10 mouse cellular contexts compared by ENCODE assay signal in the genomic region with DNA sequence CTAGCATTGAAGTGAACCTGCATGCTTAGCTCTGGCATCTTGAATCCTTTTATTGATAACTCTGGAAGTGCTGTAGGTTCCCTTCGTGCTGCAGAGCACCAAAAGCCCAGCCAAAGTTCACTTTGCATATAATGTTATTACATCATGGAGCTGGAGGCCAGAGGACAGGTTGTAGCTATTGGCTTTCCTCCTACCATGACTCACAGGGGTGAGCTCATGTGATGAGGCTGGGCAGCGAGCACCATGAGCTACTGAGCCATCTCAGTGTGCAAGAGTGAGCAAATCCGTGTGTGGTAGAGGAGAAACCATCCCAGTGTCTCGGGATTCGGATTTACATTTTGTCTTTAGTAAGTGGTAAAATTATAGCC. TPM values are rescaled to one million over a fixed set of nuclear protein-coding genes. Genes with fewer than 3 reads are reported as not detected.
DNase-seq lines count a peak whose midpoint lies in the region; ATAC-seq and TF ChIP-seq lines count a peak whose summit lies in the region.
"Had no signal": no experiment of that assay in that cellular context is flagged by ENCODE, and none has a peak within 500 bp of the region (broad histone marks: within the 10 kb centered on the region; RNA-seq: fewer than 3 reads in every experiment).

No protein-coding gene starts in this region.

- H3K4me3 ChIP-seq in layer of hippocampus, adult 2 months: no peak overlapping the region
- no peak overlapping the region for H3K4me3 ChIP-seq in liver, embryonic 15.5 days (replicated peaks)
- H3K4me3 ChIP-seq: lung, embryonic 15.5 days; midbrain, embryonic 15.5 days had no signal

- H3K4me1 ChIP-seq in liver, embryonic 15.5 days (replicated peaks): peaks cover 42% of the 10 kb centered on the region

- peak overlapping the region; percentile 77 for H3K27ac ChIP-seq in layer of hippocampus, adult 2 months
- H3K27ac ChIP-seq in liver, embryonic 15.5 days (replicated peaks): peak overlapping the region; percentile 78
- H3K27ac ChIP-seq: lung, embryonic 15.5 days; midbrain, embryonic 15.5 days had no signal

- no peaks in the 10 kb centered on the region for H3K9me3 ChIP-seq in liver, embryonic 15.5 days (replicated peaks)
- H3K9me3 ChIP-seq: lung, embryonic 15.5 days; midbrain, embryonic 15.5 days had no signal

- no peak overlapping the region for H3K9ac ChIP-seq in liver, embryonic 15.5 days
- H3K9ac ChIP-seq: lung, embryonic 15.5 days; midbrain, embryonic 15.5 days had no signal

- 81% methylated on average over 5 of the region's 5 CpGs for WGBS in liver, embryonic 15.5 days (ENCODE audit: insufficient replicate concordance)

- no peak for TF ChIP-seq CTCF in layer of hippocampus, adult 2 months (conservative IDR thresholded peaks at IDR 0.05)

- H3K4me2 ChIP-seq in liver, embryonic 15.5 days: no peak overlapping the region
- H3K4me2 ChIP-seq: lung, embryonic 15.5 days; midbrain, embryonic 15.5 days had no signal

- H3K36me3 ChIP-seq in liver, embryonic 15.5 days (replicated peaks): peaks cover 49% of the 10 kb centered on the region

- no peak for DNase-seq in layer of hippocampus, adult 2 months (ENCODE audit: low spot score in 2 of 2)
- DNase-seq in layer of hippocampus, adult 11-12 months (ENCODE audit: low spot score): no peak
- DNase-seq in adrenal gland, adult 8-10 months: peak; percentile 32
- DNase-seq in cerebellum, adult 8-10 months: peak; percentile 48
- no peak for DNase-seq in right cerebral cortex, postnatal 4 days
- no peak for DNase-seq in retina, postnatal 1 day
- DNase-seq in embryo, embryonic 10.5 days (ENCODE audit: low spot score): no peak

- no peak for ATAC-seq in liver, embryonic 15.5 days (ENCODE audit: insufficient read depth)

- H3K27me3 ChIP-seq in liver, embryonic 15.5 days: no peaks in the 10 kb centered on the region
- H3K27me3 ChIP-seq: lung, embryonic 15.5 days; midbrain, embryonic 15.5 days had no signal

RNA-seq across cellular contexts. Expression of a gene that starts 6.9 kb away (rescaled TPM):
- total RNA-seq in layer of hippocampus, adult 2 months (2021): 10 to 100 TPM; 12.5 to 13.1 TPM
- total RNA-seq in adrenal gland, adult 8-10 months (2022): 10 to 100 TPM; 18.7 to 28.7 (median 21.8) TPM
- 16.0 and 18.6 TPM in 2 replicates for polyA plus RNA-seq in liver, embryonic 15.5 days (2015; fragmentation: Nextera tagmentation; extraction: Ambion mirVana)

RNA-seq across cellular contexts. Expression of a gene that starts 31.4 kb away (rescaled TPM):
- total RNA-seq in layer of hippocampus, adult 2 months (2021): 1 to 10 TPM; 2.4 to 3.0 TPM
- 1 to 10 TPM; 1.6 to 2.9 (median 1.7) TPM for total RNA-seq in adrenal gland, adult 8-10 months (2022)
- 0.10 and 0.12 TPM in 2 replicates for polyA plus RNA-seq in liver, embryonic 15.5 days (2015; fragmentation: Nextera tagmentation; extraction: Ambion mirVana)

RNA-seq across cellular contexts. Expression of a gene that starts 46.5 kb away (rescaled TPM):
- total RNA-seq in layer of hippocampus, adult 2 months (2021): 1 to 10 TPM; 4.1 to 5.4 TPM
- total RNA-seq in adrenal gland, adult 8-10 months (2022): 10 to 100 TPM in 1 of 4 experiments, 1 to 10 TPM in 3; 5.9 to 11.1 (median 8.4) TPM
- 7.8 and 10.0 TPM in 2 replicates for polyA plus RNA-seq in liver, embryonic 15.5 days (2015; fragmentation: Nextera tagmentation; extraction: Ambion mirVana)

RNA-seq across cellular contexts. Expression of a gene that starts 46.8 kb away (rescaled TPM):
- 10 to 100 TPM; 20.2 to 21.6 TPM for total RNA-seq in layer of hippocampus, adult 2 months (2021)
- total RNA-seq in adrenal gland, adult 8-10 months (2022): 10 to 100 TPM; 12.2 to 19.5 (median 14.7) TPM
- polyA plus RNA-seq in liver, embryonic 15.5 days (2015; fragmentation: Nextera tagmentation; extraction: Ambion mirVana): 3.4 and 3.7 TPM in 2 replicates

Comparison
In these comparisons a context has a peak if more than half of its experiments do, and no peak if none do; other contexts are left out.
1. DNase-seq: peak in adrenal gland, adult 8-10 months (single experiment) and cerebellum, adult 8-10 months (single experiment); none in layer of hippocampus, adult 2 months (0 of 2), layer of hippocampus, adult 11-12 months (single experiment), right cerebral cortex, postnatal 4 days (single experiment), retina, postnatal 1 day (single experiment) and embryo, embryonic 10.5 days (single experiment).